Mouse (Mus musculus) right cerebral cortex, postnatal 10 days (tissue): ENCODE results near the gene Spc25.

ENCODE experiments used
- DNase-seq, 2 experiments: peaks; one replicate each; pipeline ENCODE4 v3.0.0; 2021; ENCODE audit warnings: low spot score in 2 of 2

Gene Spc25

DNA sequence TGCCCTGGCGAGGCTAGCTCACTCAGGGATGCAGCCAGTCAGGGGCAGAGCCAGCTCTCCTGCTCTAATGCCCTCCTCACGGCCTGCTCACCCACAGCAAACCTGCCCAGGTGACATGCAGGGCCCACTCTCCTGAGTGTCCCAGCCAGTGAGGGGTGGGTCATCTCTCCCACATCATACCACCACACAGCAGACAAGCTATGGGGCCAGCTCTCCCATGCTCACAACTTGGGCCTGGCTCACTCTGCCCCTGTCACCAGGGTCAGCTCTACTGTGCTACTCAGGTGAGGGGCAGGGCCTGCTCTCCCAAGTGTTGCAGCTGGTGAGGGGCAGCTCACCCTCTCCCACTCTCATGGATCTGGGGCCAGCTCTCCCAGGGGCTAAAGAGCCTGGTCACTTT lies 18.0 kb downstream of the Spc25 start:
- no peak for DNase-seq

DNA sequence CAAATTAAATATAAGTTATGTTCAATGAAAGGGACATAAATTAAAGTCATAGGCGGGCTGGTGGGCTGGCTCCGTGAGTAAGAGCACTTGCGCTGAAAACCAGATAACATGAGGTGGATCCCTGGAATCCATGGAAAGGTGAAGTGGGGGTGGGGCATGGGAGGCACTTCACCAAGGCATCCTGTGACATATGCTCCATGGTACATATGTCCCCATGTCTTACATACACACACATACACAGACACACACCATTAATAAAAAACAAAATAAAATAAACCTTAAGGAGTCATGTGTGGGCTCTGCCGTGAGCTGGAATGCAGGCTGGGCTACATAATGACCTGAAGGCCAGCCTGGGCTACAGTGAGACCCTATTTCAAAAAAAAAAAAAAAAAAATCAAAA lies 26.3 kb downstream of the Spc25 start:
- no peak for DNase-seq

DNA sequence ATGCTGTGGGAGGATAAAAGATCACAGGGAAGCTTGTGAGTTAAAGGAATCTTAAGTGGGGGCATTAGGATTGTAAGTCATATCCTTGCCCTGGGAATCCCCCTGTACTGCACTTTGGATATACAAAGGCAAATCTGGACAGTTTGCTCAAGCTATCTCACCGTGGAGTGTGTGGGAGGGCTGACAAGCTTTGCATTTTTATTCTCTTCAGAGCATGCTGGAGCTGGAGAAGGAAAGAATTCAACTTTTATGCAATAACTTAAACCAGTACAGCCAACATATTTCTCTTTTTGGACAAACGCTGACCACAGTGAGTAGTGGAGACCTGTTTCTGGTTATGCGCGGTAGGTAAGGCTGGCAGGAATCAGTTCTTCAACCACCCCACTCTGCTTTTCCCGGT lies 30.7 kb downstream of the Spc25 start:
- peak in 1 of 2 experiments; percentile 34 for DNase-seq

DNA sequence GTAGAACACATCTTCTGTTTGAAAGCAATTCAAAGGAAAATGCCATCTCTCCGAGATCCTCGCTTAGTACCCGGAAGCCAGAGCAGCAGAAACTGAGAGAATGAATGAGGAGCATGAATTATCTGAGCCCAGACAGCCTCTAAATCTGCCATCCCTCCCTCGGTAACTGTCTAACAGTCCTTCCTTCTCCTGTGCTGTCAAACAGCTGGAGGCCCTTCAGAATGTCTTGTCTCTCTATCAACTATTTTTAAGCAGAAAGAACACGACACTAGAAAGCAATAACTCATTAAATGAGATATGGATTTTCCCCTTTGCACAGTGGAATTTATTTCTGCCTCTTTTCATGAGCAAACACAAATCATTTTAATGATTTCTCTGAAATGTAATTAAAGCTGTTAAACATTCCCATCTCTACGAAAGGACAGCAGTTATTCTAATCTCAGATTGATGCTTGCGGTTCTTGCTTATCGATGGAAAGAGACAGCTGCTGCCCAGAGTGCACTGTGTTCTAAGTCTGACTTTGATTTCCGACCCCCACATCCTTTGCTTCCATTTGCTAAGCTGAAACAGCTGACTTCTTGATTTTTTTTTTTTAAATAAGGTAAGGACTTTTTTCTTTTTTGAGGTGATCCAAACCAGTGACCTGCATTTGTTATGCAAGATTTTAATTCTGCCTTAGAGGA lies 35.5 kb downstream of the Spc25 start:
- DNase-seq: no peak

DNA sequence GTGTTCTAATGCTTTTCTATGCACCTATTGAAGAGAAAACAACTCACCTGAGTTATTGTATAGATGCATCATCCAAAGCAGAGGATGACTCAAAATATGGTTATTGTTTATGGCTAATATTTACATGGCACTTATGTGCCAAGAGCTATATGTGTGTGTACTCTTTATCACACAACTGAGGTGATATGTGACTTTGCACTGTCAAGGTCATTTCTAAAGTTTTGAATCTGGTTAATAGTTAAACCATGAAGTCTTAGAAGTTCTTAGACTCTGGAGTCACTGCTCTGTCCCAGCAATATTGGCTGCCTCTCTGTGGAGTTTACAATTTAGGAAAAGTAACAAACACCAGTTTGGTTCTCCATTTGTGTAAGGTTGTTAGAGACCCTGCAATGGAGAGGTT lies 47.1 kb downstream of the Spc25 start:
- DNase-seq: no peak

GRCm38 (mm10) chr2:69156283-69156682 lies 49.7 kb downstream of the Spc25 start:
- DNase-seq: no peak

GRCm38 (mm10) chr2:69155861-69156260 lies 50.1 kb downstream of the Spc25 start:
- no peak for DNase-seq

- no peak for DNase-seq
Observed at GRCm38 (mm10) chr2:69150841-69151240, 55.2 kb downstream of the Spc25 start.

- DNase-seq: no peak
Observed at GRCm38 (mm10) chr2:69149154-69149553, 56.8 kb downstream of the Spc25 start.

- no peak for DNase-seq
Observed at GRCm38 (mm10) chr2:69148691-69149090, 57.3 kb downstream of the Spc25 start.
